Mouse (Mus musculus) kidney, embryonic 16.5 days (tissue): ENCODE data around the gene Trim24. TPM values are rescaled to one million over a fixed set of nuclear protein-coding genes. Genes with fewer than 3 reads are reported as not detected.

Source experiments
- ATAC-seq: fragments of 200-750 bp; cut with Nextera tagmentation; 2 replicates; pipeline ENCODE4 v1.8.0; 2017; ENCODE audit warnings: moderate TSS enrichment; ENCODE audit not compliant: low FRiP score, low TSS enrichment
- H3K27ac ChIP-seq: fragments of 300-500 bp; sonication (generic); 2 replicates; pipeline ENCODE4 v1.5.1; 2014; ENCODE audit warnings: low read length
- H3K27me3 ChIP-seq: fragments of 300-500 bp; sonication (generic); 2 replicates; pipeline ENCODE4 v1.6.1; 2014; ENCODE audit warnings: low read length, control low read depth, mixed read lengths; ENCODE audit not compliant: insufficient read depth
- H3K36me3 ChIP-seq: fragments of 300-500 bp; sonication (generic); 2 replicates; pipeline ENCODE4 v1.6.1; 2014; ENCODE audit warnings: low read length, control low read depth, mixed read lengths; ENCODE audit not compliant: insufficient read depth
- H3K4me1 ChIP-seq: fragments of 300-500 bp; sonication (generic); 2 replicates; pipeline ENCODE4 v1.6.1; 2014; ENCODE audit warnings: low read length, control low read depth, mixed read lengths; ENCODE audit not compliant: insufficient read depth
- H3K4me2 ChIP-seq: fragments of 300-500 bp; sonication (generic); replicated peaks from 2 replicates; pipeline ENCODE4 v1.6.1; 2014; ENCODE audit warnings: low read depth, low read length
- H3K4me3 ChIP-seq: fragments of 300-500 bp; sonication (generic); 2 replicates; pipeline ENCODE4 v1.5.1; 2014; ENCODE audit warnings: mild to moderate bottlenecking, low read length
- H3K9ac ChIP-seq: fragments of 300-500 bp; sonication (generic); replicated peaks from 2 replicates; pipeline ENCODE4 v1.6.1; 2014; ENCODE audit warnings: low read length
- H3K9me3 ChIP-seq: fragments of 300-500 bp; sonication (generic); 2 replicates; pipeline ENCODE4 v1.6.1; 2016; ENCODE audit warnings: low read length, control low read depth
- WGBS: fragments of 180-500 bp; shearing (Covaris S2); extraction: QIAGEN DNeasy Blood & Tissue Kit; methylation state at CpG from one replicate; pipeline ENCODE4 v1.1.7; 2014; 5-methylcytosine and 5-hydroxymethylcytosine counted together
- polyA plus RNA-seq: library from polyadenylated mRNA; unstranded; fragments of >200 nt; fragmentation: Nextera tagmentation; extraction: Ambion mirVana; gene quantifications from 2 replicates; pipeline ENCODE4 v1.2.1, GENCODE M21; 2015

Gene Trim24
- polyA plus RNA-seq, 1 experiment from 2014 or later, result 13.1 TPM

- Histone ChIP-seq H3K9ac (no peak overlapping the region), H3K27ac (no peak overlapping the region), H3K9me3 (no peaks in the 10 kb centered on the region), H3K4me1 (no peaks in the 10 kb centered on the region), H3K4me3 (no peak overlapping the region), H3K27me3 (no peaks in the 10 kb centered on the region), H3K36me3 (no peaks in the 10 kb centered on the region), H3K4me2 (no peak overlapping the region)
- ATAC-seq, result no peak
- WGBS, result 87% methylated on average over 7 of the region's 7 CpGs
Measured at GRCm38 (mm10) chr6:37862893-37863292, 7.7 kb upstream of the Trim24 start.

- no peak overlapping the region for H3K4me2 ChIP-seq
- WGBS, result 75% methylated on average over 2 of the region's 2 CpGs
Measured at GRCm38 (mm10) chr6:37863961-37864730, 6.5 kb upstream of the Trim24 start.

GRCm38 (mm10) chr6:37871137-37871851 is 683 bp downstream of the Trim24 start:
- peak overlapping the region; percentile 96 for H3K9ac ChIP-seq
- H3K4me1 ChIP-seq, result peaks cover 4% of the 10 kb centered on the region; the same call in 1 of the 2 replicates
- peaks cover 44% of the 10 kb centered on the region for H3K9me3 ChIP-seq
- H3K27ac ChIP-seq, result peak overlapping the region; percentile 99
- 0% methylated on average over 54 of the region's 70 CpGs for whole genome bisulfite sequencing
- H3K4me3 ChIP-seq, result peak overlapping the region; percentile 88
- peak overlapping the region; percentile 61 for H3K4me2 ChIP-seq
- ATAC-seq, result peak; percentile 52
- H3K27me3 ChIP-seq, result no peaks in the 10 kb centered on the region
- peaks cover 31% of the 10 kb centered on the region for H3K36me3 ChIP-seq

More at GRCm38 (mm10) chr6:37863961-37864730, 6.5 kb upstream of the Trim24 start:
- Histone ChIP-seq H3K9ac (no peak overlapping the region), H3K27me3 (no peaks in the 10 kb centered on the region), H3K36me3 (no peaks in the 10 kb centered on the region), H3K9me3 (no peaks in the 10 kb centered on the region), H3K4me1 (no peaks in the 10 kb centered on the region), H3K4me3 (no peak overlapping the region), H3K27ac (no peak overlapping the region)
- ATAC-seq, result no peak

- ATAC-seq, result no peak
- Histone ChIP-seq H3K9me3 (peaks cover 59% of the 10 kb centered on the region), H3K4me1 (peaks cover 4% of the 10 kb centered on the region; the same call in 1 of the 2 replicates), H3K4me3 (no peak overlapping the region), H3K27me3 (no peaks in the 10 kb centered on the region), H3K36me3 (peaks cover 46% of the 10 kb centered on the region), H3K9ac (no peak overlapping the region), H3K4me2 (no peak overlapping the region), H3K27ac (no peak overlapping the region)
- 95% methylated on average over 1 of the region's 1 CpGs for WGBS
Measured at GRCm38 (mm10) chr6:37872861-37873260, 2.2 kb downstream of the Trim24 start.

- peaks cover 67% of the 10 kb centered on the region for H3K9me3 ChIP-seq
- peaks cover 4% of the 10 kb centered on the region; the same call in 1 of the 2 replicates for H3K4me1 ChIP-seq
Measured at GRCm38 (mm10) chr6:37873731-37874130, 3.1 kb downstream of the Trim24 start.

GRCm38 (mm10) chr6:37878206-37878605 is 7.6 kb downstream of the Trim24 start:
- Histone ChIP-seq H3K4me3 (no peak overlapping the region), H3K9ac (no peak overlapping the region), H3K36me3 (peaks cover 74% of the 10 kb centered on the region), H3K27me3 (no peaks in the 10 kb centered on the region), H3K9me3 (peaks cover 71% of the 10 kb centered on the region), H3K27ac (no peak overlapping the region), H3K4me2 (no peak overlapping the region), H3K4me1 (no peaks in the 10 kb centered on the region)
- ATAC-seq, result no peak
- 97% methylated on average over 1 of the region's 1 CpGs for WGBS

More at GRCm38 (mm10) chr6:37873731-37874130, 3.1 kb downstream of the Trim24 start:
- H3K4me3 ChIP-seq, result no peak overlapping the region
- ATAC-seq, result no peak
- no peaks in the 10 kb centered on the region for H3K27me3 ChIP-seq
- H3K4me2 ChIP-seq, result no peak overlapping the region
- no peak overlapping the region for H3K9ac ChIP-seq
- H3K36me3 ChIP-seq, result peaks cover 52% of the 10 kb centered on the region
- H3K27ac ChIP-seq, result no peak overlapping the region

GRCm38 (mm10) chr6:37880586-37880985 is 10.0 kb downstream of the Trim24 start:
- whole genome bisulfite sequencing, result 97% methylated on average over 3 of the region's 3 CpGs
- H3K27ac ChIP-seq, result no peak overlapping the region
- H3K4me2 ChIP-seq, result no peak overlapping the region
- H3K9ac ChIP-seq, result no peak overlapping the region
- H3K9me3 ChIP-seq, result peaks cover 48% of the 10 kb centered on the region
- no peaks in the 10 kb centered on the region for H3K27me3 ChIP-seq
- no peaks in the 10 kb centered on the region for H3K4me1 ChIP-seq
- H3K36me3 ChIP-seq, result peaks cover 55% of the 10 kb centered on the region
- no peak overlapping the region for H3K4me3 ChIP-seq
- ATAC-seq, result no peak

- peaks cover 15% of the 10 kb centered on the region for H3K9me3 ChIP-seq
- H3K27ac ChIP-seq, result no peak overlapping the region
- H3K4me3 ChIP-seq, result no peak overlapping the region
- no peaks in the 10 kb centered on the region for H3K27me3 ChIP-seq
- H3K4me1 ChIP-seq, result peaks cover 7% of the 10 kb centered on the region; the same call in 1 of the 2 replicates
- no peak for ATAC-seq
- 83% methylated on average over 2 of the region's 2 CpGs for WGBS
- peaks cover 7% of the 10 kb centered on the region; the same call in 1 of the 2 replicates for H3K36me3 ChIP-seq
- H3K9ac ChIP-seq, result no peak overlapping the region
- no peak overlapping the region for H3K4me2 ChIP-seq
Measured at GRCm38 (mm10) chr6:37893586-37893985, 23.0 kb downstream of the Trim24 start.

GRCm38 (mm10) chr6:37895646-37896435 is 25.2 kb downstream of the Trim24 start:
- H3K27me3 ChIP-seq, result no peaks in the 10 kb centered on the region
- peak overlapping the region; percentile 64; the same call in 1 of the 2 replicates for H3K27ac ChIP-seq
- no peak overlapping the region for H3K4me3 ChIP-seq
- H3K9ac ChIP-seq, result no peak overlapping the region
- peaks cover 7% of the 10 kb centered on the region; the same call in 1 of the 2 replicates for H3K4me1 ChIP-seq
- H3K36me3 ChIP-seq, result peaks cover 10% of the 10 kb centered on the region; the same call in 1 of the 2 replicates
- peak; percentile 54; the same call in 1 of the 2 replicates for ATAC-seq
- peaks cover 12% of the 10 kb centered on the region for H3K9me3 ChIP-seq
- WGBS, result 75% methylated on average over 5 of the region's 5 CpGs
- H3K4me2 ChIP-seq, result no peak overlapping the region
